Mouse (Mus musculus) C2C12 (cell line): ENCODE results near the gene Gipc2. TPM values are rescaled to one million over a fixed set of nuclear protein-coding genes. Genes with fewer than 3 reads are reported as not detected.
"Not testable (repeated sequence)": the region's sequence is repeated elsewhere in the genome, so short reads cannot be mapped to it uniquely, and the experiment has no call there.

Experiments used
- H3K27me3 ChIP-seq: one replicate; pipeline ENCODE4 v1.6.1; 2011; ENCODE audit not compliant: control insufficient read depth, insufficient read depth, insufficient read length
- H3K36me3 ChIP-seq: one replicate; pipeline ENCODE4 v1.6.1; 2011; ENCODE audit not compliant: control insufficient read depth, insufficient read depth
- H3K4me3 ChIP-seq: one replicate; pipeline ENCODE4 v1.5.1; 2011; ENCODE audit warnings: mild to moderate bottlenecking, control low read depth; ENCODE audit not compliant: poor library complexity, insufficient read depth, severe bottlenecking
- H3K79me2 ChIP-seq: one replicate; pipeline ENCODE4 v1.6.1; 2011; ENCODE audit not compliant: control insufficient read depth, insufficient read depth
- H3K79me3 ChIP-seq: one replicate; pipeline ENCODE4 v1.6.1; 2011; ENCODE audit warnings: low read depth, control low read depth
- H3ac ChIP-seq: one replicate; pipeline ENCODE3; 2011; ENCODE audit warnings: low read depth; ENCODE audit not compliant: control insufficient read depth, insufficient read length
- CEBPB ChIP-seq: IDR thresholded peaks from one replicate; pipeline ENCODE4 v1.6.1; 2011; ENCODE audit warnings: low read depth, mild to moderate bottlenecking, control low read depth, moderate library complexity
- CTCF ChIP-seq: IDR thresholded peaks from one replicate; pipeline ENCODE4 v1.5.1; 2011; ENCODE audit not compliant: control insufficient read depth, insufficient read depth, insufficient read length
- FOSL1 ChIP-seq: IDR thresholded peaks from one replicate; pipeline ENCODE4 v1.8.0; 2011; ENCODE audit warnings: mild to moderate bottlenecking, low read length; ENCODE audit not compliant: poor library complexity, insufficient read depth, severe bottlenecking
- MAX ChIP-seq: IDR thresholded peaks from one replicate; pipeline ENCODE4 v1.6.1; 2011; ENCODE audit warnings: mild to moderate bottlenecking, control low read depth
- MYOD1 ChIP-seq: IDR thresholded peaks from one replicate; pipeline ENCODE4 v1.6.1; 2011; ENCODE audit warnings: low read depth; ENCODE audit not compliant: control insufficient read depth, insufficient read length
- MYOG ChIP-seq: IDR thresholded peaks from one replicate; pipeline ENCODE4 v1.6.1; 2011; ENCODE audit not compliant: control insufficient read depth, insufficient read length; ENCODE audit errors: extremely low read depth
- USF1 ChIP-seq: IDR thresholded peaks from one replicate; pipeline ENCODE4 v1.6.1; 2011; ENCODE audit warnings: low read depth, mild to moderate bottlenecking, control low read depth, moderate library complexity
- polyA plus RNA-seq: library from polyadenylated mRNA; unstranded; fragments of >200 nt; fragmentation: generic; extraction: Trizol; gene quantifications from one replicate; pipeline ENCODE4 v1.2.1, GENCODE M21; 2012; ENCODE audit warnings: missing spikeins

The Gipc2 gene
- polyA plus RNA-seq, 1 experiment, result 1.2 TPM

DNA sequence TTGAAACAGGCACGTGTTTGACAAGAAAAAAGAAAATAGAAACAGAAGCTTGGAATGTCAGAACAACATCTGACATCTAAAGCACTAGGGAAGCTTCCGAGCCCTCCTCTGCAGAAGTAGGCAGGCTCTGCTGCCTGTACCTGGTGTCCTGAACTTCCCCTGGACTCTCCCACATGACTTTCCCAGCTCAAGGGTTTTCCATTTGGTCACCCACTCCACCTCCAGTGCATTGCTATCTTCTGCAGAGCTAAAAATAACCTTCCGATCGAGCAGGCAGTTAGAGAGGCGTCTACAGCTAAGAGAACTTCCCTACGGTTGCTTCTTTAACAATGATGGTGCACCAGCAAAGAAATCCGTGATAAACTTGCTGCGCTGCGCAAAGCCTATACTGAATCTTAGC, 32.4 kb downstream of the Gipc2 start:
- Histone ChIP-seq H3K79me3 (no peaks in the 10 kb centered on the region), H3K4me3 (no peak overlapping the region), H3ac (no peak overlapping the region), H3K79me2 (no peaks in the 10 kb centered on the region), H3K27me3 (no peaks in the 10 kb centered on the region), H3K36me3 (no peaks in the 10 kb centered on the region)
- TF ChIP-seq MAX (no peak), USF1 (no peak), MYOG (no peak), CTCF (no peak), CEBPB (no peak)

DNA sequence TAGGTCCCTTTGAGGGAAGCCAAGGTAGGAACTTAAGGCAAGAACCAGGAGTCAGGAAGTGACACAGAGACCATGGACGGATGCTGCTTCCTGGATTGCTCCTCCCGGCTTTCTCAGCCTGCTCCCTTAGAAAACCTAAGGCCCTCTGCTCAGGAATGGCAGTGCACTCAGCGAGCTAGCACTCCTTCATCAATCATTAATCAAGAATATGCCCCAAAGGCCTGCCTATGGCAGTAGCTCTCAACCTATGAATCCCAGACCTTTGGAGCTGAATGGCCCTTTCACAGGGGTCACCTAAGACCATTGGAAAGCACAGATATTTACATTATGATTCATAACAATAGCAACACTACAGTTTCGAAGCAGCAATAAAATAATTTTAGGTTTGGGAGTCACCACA, 35.1 kb downstream of the Gipc2 start:
- no peaks in the 10 kb centered on the region for H3K27me3 ChIP-seq
- no peak for TF ChIP-seq MAX
- no peak for TF ChIP-seq CEBPB
- TF ChIP-seq MYOD1, result no peak
- no peak for TF ChIP-seq MYOG
- no peak for TF ChIP-seq USF1
- no peak for TF ChIP-seq FOSL1
- no peak for TF ChIP-seq CTCF
- no peaks in the 10 kb centered on the region for H3K79me2 ChIP-seq
- no peak overlapping the region for H3K4me3 ChIP-seq
- H3K36me3 ChIP-seq, result no peaks in the 10 kb centered on the region
- H3ac ChIP-seq, result no peak overlapping the region
- H3K79me3 ChIP-seq, result no peaks in the 10 kb centered on the region

DNA sequence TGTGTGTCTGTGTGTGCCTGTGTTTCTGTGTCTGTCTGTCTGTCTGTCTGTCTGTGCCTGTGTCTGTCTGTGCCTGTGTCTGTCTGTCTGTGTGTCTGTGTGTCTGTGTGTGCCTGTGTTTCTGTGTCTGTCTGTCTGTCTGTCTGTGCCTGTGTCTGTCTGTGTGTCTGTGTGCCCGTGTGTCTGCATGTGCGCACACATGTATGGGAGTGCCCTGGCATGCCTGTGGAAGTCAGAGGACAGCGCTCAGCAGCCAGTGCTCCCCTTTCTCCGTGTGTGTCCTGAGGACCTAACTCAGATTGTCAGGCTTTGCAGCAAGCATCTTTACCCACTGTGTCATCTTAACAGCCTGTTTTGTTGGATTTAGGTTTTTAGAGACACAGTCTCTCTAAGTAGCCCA, 36.6 kb downstream of the Gipc2 start:
- not testable (repeated sequence) for H3K27me3 ChIP-seq, H3K79me3 ChIP-seq, H3ac ChIP-seq, H3K79me2 ChIP-seq, H3K36me3 ChIP-seq, H3K4me3 ChIP-seq

DNA sequence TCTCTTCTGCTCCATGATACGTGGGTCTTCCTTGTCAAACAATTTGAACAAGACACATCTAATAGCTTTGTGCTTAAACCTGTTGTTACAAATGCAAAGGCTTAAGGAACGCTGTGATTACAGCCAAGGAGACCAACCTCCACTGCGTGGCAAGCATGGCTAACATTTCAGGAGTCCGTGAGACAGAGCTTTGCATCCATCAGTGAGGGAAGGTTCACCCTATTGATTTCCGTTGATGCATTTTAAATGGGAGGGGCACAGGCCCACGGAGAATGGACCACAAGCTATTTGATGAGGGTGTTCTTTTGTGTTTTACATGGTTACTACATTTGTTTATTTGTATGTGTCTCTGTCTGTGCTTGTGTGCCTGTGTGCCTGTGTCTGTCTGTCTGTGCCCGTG, 37.4 kb downstream of the Gipc2 start:
- no peaks in the 10 kb centered on the region for H3K36me3 ChIP-seq
- no peaks in the 10 kb centered on the region for H3K27me3 ChIP-seq
- no peak overlapping the region for H3ac ChIP-seq
- no peaks in the 10 kb centered on the region for H3K79me2 ChIP-seq
- no peak overlapping the region for H3K4me3 ChIP-seq
- no peaks in the 10 kb centered on the region for H3K79me3 ChIP-seq
- TF ChIP-seq USF1 (no peak), CTCF (no peak), CEBPB (no peak), FOSL1 (no peak), MYOG (no peak), MYOD1 (no peak), MAX (no peak)

DNA sequence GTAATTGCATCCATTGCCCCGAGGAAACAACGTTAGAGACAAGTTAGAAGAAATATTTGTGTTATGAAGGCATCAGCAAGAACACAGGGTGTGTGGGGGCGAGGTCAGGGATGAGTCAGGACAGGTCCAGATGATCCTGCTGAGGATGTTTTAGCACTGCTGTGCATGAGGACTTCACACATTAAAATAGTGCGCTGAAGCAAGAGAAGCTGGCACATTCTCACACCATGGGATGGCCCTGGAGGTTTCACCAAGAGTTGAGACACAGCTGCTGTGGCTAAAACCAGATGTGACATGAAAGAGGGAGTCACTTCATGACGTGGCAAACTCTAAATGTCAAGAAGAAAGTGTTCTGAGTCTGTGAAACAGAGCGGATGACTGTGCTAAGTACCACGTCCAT, 38.9 kb downstream of the Gipc2 start:
- no peaks in the 10 kb centered on the region for H3K79me2 ChIP-seq
- peak; percentile 49 for TF ChIP-seq CEBPB
- no peak for TF ChIP-seq CTCF
- TF ChIP-seq MYOG, result no peak
- no peak for TF ChIP-seq FOSL1
- TF ChIP-seq MAX, result no peak
- no peak for TF ChIP-seq USF1
- peak; percentile 64 for TF ChIP-seq MYOD1
- no peak overlapping the region for H3ac ChIP-seq
- no peaks in the 10 kb centered on the region for H3K79me3 ChIP-seq
- no peaks in the 10 kb centered on the region for H3K36me3 ChIP-seq
- no peaks in the 10 kb centered on the region for H3K27me3 ChIP-seq
- no peak overlapping the region for H3K4me3 ChIP-seq

DNA sequence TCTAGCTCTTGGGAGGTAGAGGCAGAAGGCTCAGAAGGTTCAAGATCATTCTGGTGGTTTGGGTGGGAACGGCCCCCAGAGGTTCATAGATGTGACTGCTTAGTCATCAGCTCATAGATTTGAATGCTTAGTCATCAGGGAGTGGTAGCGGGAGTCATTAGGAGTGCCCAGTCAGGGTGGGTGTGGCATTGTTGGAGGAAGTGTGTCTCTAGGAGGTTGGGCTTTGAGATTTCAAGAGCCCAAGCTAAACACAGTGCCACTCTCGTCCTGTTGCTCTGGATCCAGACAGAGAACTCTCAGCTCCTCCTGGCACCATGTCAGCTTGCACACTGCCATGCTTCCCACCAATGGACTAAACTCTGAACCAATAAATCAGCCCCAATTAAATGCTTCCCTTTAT, 43.3 kb downstream of the Gipc2 start:
- Histone ChIP-seq H3K36me3 (no peaks in the 10 kb centered on the region), H3K79me3 (no peaks in the 10 kb centered on the region), H3ac (no peak overlapping the region), H3K27me3 (no peaks in the 10 kb centered on the region), H3K4me3 (no peak overlapping the region), H3K79me2 (no peaks in the 10 kb centered on the region)
- TF ChIP-seq FOSL1 (peak; percentile 91), USF1 (no peak), MYOD1 (peak; percentile 9), CEBPB (no peak), MAX (peak; percentile 47)
